Mouse (Mus musculus) T-helper 17 cell (primary cell): ENCODE data around the gene Zcchc2.

Experiments
- in situ Hi-C, 2 experiments: fragments of 300-600 bp; cut with MboI, MseI; formaldehyde crosslinking; loops; 1 replicate in 1 of 2; 2 replicates in 1 of 2; pipeline ENCODE4 v1.15.1; 2025; ENCODE audit warnings: high pct_unique_total_duplicates in 2 of 2

Gene Zcchc2

DNA sequence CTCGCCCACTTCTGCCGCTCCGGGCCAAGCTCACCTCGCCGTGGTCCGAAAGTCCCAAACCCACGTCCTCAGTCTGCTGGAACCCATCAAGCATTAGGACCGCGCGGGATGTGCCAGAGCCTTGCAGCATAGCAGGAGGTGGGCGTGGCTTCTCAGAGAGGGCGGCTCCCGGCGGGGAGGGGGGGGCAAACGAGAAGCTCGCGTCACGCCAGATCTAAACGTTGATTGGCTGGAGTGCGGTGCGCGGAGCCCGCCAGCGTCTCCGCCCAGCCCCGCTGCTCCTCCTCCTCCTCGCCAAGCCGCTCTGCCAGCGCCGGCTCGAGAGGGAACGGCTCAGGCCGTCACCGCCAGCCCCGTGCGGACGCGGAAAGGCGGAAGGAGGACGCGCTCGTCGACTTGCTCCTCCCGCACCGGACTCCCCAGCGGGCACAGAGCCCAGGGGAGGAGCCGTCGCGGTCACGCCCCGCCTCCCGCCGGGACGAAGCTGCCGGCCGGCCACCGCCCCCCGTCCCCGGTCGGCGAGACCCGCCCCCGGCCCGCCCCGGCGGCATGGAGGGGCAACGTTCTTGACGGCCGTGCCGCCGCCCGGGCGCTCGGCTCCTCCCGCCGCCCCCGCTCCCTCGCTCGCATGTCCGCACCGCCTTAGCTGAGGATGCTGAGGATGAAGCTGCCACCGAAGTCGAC, at the start of gene Zcchc2:
TSS of gene Zcchc2 (plus strand) at position 269 of the 684 bp plus-strand sequence.
- in situ Hi-C loops: loop anchor here in 1 of 2 experiments (25.0 kb wide), 1 partner anchor 603 kb away; no protein-coding TSS in a partner anchor

GRCm38 (mm10) chr1:105944927-105945580, 45.2 kb upstream of the Zcchc2 start:
- in situ Hi-C loops: loop anchor here in 1 of 2 experiments (25.0 kb wide), 1 partner anchor 1542 kb away; no protein-coding TSS in a partner anchor

GRCm38 (mm10) chr1:105946581-105947540, 43.3 kb upstream of the Zcchc2 start:
- in situ Hi-C loops: loop anchor here in 1 of 2 experiments (25.0 kb wide), 1 partner anchor 1540 kb away; no protein-coding TSS in a partner anchor

- in situ Hi-C loops: loop anchor here in 1 of 2 experiments (25.0 kb wide), 1 partner anchor 1539 kb away; no protein-coding TSS in a partner anchor
Measured at GRCm38 (mm10) chr1:105948352-105948751, 41.9 kb upstream of the Zcchc2 start.

GRCm38 (mm10) chr1:105953588-105953987, 36.6 kb upstream of the Zcchc2 start:
- in situ Hi-C loops: no loop called here

GRCm38 (mm10) chr1:105954047-105954446, 36.2 kb upstream of the Zcchc2 start:
- in situ Hi-C loops: no loop called here

GRCm38 (mm10) chr1:105956057-105956456, 34.1 kb upstream of the Zcchc2 start:
- in situ Hi-C loops: no loop called here

- in situ Hi-C loops: no loop called here
Measured at GRCm38 (mm10) chr1:105961472-105961871, 28.7 kb upstream of the Zcchc2 start.

DNA sequence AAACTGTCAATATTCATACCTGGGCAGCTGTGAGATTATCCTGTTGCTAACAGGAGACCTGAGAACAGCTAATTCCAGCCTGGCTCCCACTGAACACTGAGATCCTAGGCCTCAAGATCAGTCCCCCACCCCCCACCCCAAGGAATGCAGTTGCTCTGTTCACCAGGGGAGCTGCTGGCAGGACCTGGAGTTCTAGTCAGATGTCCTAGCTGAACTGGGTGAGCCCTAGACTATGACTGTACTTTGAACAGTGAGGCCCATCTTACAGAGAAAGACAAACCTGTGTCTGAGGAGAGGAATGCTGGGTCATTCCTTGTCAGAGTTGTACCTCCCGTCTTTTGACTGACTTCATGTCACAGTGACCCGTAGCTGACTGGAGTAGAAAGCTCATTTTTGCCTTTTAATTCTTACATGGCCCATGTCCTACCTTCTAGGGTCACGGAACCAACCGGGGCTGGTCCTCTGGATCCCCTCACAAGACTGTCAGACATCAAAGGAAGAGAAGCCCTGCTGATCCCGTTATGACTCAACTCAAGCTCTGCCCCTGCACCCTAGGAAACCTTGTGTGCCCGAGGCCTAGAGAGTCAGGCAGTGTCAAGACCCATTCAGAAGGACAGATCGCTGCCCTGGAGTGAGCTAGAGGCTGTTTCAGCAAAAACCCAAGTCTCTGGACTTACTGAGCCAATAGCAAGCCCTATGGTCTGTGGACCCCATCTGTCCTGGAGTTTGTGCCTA, 28.0 kb upstream of the Zcchc2 start:
- in situ Hi-C loops: no loop called here

GRCm38 (mm10) chr1:105962852-105963251, 27.4 kb upstream of the Zcchc2 start:
- in situ Hi-C loops: no loop called here

- in situ Hi-C loops: no loop called here
Measured at GRCm38 (mm10) chr1:105964514-105964913, 25.7 kb upstream of the Zcchc2 start.

DNA sequence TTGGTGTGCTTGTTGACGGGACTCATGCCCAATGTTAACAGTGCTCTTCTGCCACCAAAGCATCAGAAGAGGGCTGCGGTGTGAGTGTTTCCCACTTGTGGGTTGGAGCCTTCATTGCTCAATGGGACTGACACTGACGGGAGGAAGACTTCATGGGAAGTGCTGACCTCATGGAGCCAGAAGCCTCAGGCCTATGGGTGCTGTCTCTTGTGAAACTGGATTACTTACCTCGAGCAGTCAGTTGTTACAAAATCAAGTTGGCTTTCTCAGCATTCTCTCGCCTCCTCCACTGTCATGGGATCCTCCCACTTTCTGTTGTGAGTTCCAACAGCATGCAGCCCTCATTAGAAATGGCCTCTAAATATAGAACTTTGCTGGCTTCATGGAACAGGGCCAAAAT, 25.0 kb upstream of the Zcchc2 start:
- in situ Hi-C loops: no loop called here

GRCm38 (mm10) chr1:105971490-105972170, 18.6 kb upstream of the Zcchc2 start:
- in situ Hi-C loops: no loop called here

- in situ Hi-C loops: no loop called here
Measured at GRCm38 (mm10) chr1:105974023-105974422, 16.2 kb upstream of the Zcchc2 start.

- in situ Hi-C loops: loop anchor here in 1 of 2 experiments (25.0 kb wide), 1 partner anchor 590 kb away; no protein-coding TSS in a partner anchor
Measured at GRCm38 (mm10) chr1:105977446-105978094, 12.6 kb upstream of the Zcchc2 start.

DNA sequence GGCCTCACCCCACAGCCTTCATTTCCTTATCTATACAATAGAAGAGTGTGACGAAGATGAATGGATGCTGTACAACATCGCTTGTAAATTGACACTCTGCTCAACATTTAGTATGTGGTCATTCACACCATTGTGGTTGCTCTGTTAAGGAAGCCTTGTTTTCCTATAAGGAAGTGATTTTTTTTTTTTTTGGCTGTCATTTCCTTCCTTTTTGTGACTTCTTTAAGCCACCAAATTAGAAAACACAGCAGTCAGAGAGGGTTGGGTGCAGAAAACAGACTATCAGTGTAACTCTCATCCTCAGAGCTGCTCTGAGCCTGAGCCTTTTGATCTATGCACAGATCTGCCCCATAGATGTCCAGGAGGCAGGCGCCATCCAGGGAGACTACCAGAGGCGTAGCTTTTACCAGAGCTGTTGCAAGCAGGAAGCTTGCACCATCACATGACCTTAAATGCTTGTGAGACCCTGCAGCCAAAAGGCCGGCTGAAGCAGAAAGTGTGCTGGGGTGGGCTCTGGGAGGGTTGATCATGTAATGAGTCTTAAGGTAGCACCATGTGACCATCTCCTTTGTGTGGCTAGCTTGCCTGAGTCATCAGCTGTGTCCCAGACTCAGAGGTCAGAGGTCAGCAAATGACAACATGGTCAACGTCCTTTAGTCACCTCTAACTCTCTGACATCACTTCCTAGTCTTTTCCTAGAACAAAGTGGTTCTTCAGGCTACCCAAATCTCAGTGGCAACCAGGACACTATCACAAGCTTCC, 9.2 kb upstream of the Zcchc2 start:
- in situ Hi-C loops: loop anchor here (10.0 to 25.0 kb wide), 2 partner anchors 316 to 594 kb away; partner anchors contain the start of genes Pign (in 2 of the 2) and Relch (in 2 of the 2)

GRCm38 (mm10) chr1:105982496-105983364, 7.5 kb upstream of the Zcchc2 start:
- in situ Hi-C loops: loop anchor here (10.0 to 25.0 kb wide), 2 partner anchors 318 to 595 kb away; partner anchors contain the start of genes Pign (in 2 of the 2) and Relch (in 2 of the 2)

- in situ Hi-C loops: loop anchor here (10.0 to 25.0 kb wide), 2 partner anchors 319 to 597 kb away; partner anchors contain the start of genes Pign (in 2 of the 2) and Relch (in 2 of the 2)
Measured at GRCm38 (mm10) chr1:105984172-105984571, 6.0 kb upstream of the Zcchc2 start.
